Mouse (Mus musculus) E14TG2a.4 (cell line): ENCODE results near the gene Map10.

Source experiments
- H3K27me3 ChIP-seq: 2 replicates; pipeline ENCODE4 v1.6.1; 2014; ENCODE audit warnings: low read length, control low read depth; ENCODE audit not compliant: insufficient read depth
- H3K36me3 ChIP-seq: 2 replicates; pipeline ENCODE4 v1.6.1; 2014; ENCODE audit warnings: low read length, control low read depth; ENCODE audit not compliant: insufficient read depth
- H3K4me1 ChIP-seq: replicated peaks from 2 replicates; pipeline ENCODE4 v1.6.1; 2014; ENCODE audit warnings: low read depth, low read length, control low read depth
- H3K4me3 ChIP-seq: replicated peaks from 2 replicates; pipeline ENCODE4 v1.5.1; 2014; ENCODE audit warnings: mild to moderate bottlenecking, low read length
- H3K9me3 ChIP-seq: 2 replicates; pipeline ENCODE4 v1.6.1; 2014; ENCODE audit warnings: low read length, control low read depth
- CTCF ChIP-seq: conservative IDR thresholded peaks from 2 replicates; pipeline ENCODE4 v1.5.1; 2014; ENCODE audit warnings: low read length
- NANOG ChIP-seq: IDR thresholded peaks from 2 replicates; pipeline ENCODE4 v1.6.1; 2014; ENCODE audit warnings: borderline replicate concordance, low read length, mixed read lengths
- POU5F1 ChIP-seq: IDR thresholded peaks from 2 replicates; pipeline ENCODE4 v1.6.1; 2014; ENCODE audit warnings: low read length, borderline replicate concordance

The Map10 gene

GRCm38 (mm10) chr8:125641808-125642207 is 27.8 kb upstream of the Map10 start:
- no peaks in the 10 kb centered on the region for H3K27me3 ChIP-seq
- no peak overlapping the region for H3K4me3 ChIP-seq
- H3K9me3 ChIP-seq, result peaks cover 94% of the 10 kb centered on the region
- H3K36me3 ChIP-seq, result no peaks in the 10 kb centered on the region
- H3K4me1 ChIP-seq, result no peaks in the 10 kb centered on the region
- TF ChIP-seq POU5F1 (no peak), NANOG (no peak), CTCF (no peak)

DNA sequence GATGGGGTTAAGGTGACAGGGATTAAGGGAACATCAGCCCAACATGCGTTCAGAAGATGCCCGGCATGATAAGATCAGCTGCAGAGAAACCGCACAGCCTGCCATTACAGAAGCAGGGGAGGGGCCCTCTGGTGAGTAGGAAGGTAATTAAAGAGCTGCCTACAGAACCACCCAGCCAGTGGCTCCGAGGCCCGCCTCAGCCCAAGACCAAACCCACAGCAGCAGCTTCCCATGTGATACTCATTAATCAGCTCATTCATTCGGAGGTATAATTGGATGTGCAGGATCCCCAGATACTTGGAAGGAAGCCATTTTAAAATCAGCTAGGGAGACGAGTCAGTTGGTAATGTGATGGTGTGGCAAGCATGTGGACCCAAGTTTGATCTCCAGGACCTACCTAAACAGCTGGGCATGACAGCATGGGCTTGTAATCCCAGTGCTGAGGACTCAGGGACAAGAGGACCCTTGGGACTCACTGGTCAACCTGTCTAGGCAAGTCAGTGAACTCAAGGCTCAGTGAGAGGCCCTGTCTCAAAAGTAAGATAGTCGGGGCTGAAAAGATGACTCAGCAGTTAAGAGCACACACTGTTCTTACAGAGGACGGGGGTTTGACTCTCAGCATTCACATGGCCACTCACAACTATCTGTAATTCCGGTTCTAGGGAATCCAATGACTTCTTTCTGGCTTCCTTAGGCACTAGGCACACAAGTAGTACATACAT is 23.7 kb upstream of the Map10 start:
- TF ChIP-seq CTCF (no peak), NANOG (no peak), POU5F1 (no peak)
- Histone ChIP-seq H3K4me3 (no peak overlapping the region), H3K9me3 (peaks cover 53% of the 10 kb centered on the region), H3K36me3 (no peaks in the 10 kb centered on the region), H3K4me1 (no peaks in the 10 kb centered on the region), H3K27me3 (no peaks in the 10 kb centered on the region)

- peaks cover 22% of the 10 kb centered on the region for H3K9me3 ChIP-seq
- no peak overlapping the region for H3K4me3 ChIP-seq
- no peaks in the 10 kb centered on the region for H3K4me1 ChIP-seq
- no peak for TF ChIP-seq NANOG
- no peak for TF ChIP-seq CTCF
- no peaks in the 10 kb centered on the region for H3K27me3 ChIP-seq
- H3K36me3 ChIP-seq, result no peaks in the 10 kb centered on the region
These were observed 20.2 kb upstream of the Map10 start for GRCm38 (mm10) chr8:125649447-125649846.

GRCm38 (mm10) chr8:125654821-125655220 is 14.8 kb upstream of the Map10 start:
- TF ChIP-seq NANOG (no peak), CTCF (no peak)
- Histone ChIP-seq H3K27me3 (no peaks in the 10 kb centered on the region), H3K4me3 (no peak overlapping the region), H3K4me1 (peaks cover 8% of the 10 kb centered on the region), H3K36me3 (no peaks in the 10 kb centered on the region), H3K9me3 (peaks cover 4% of the 10 kb centered on the region; the same call in 1 of the 2 replicates)

- H3K4me1 ChIP-seq, result peaks cover 24% of the 10 kb centered on the region
- H3K27me3 ChIP-seq, result no peaks in the 10 kb centered on the region
- TF ChIP-seq CTCF (no peak), NANOG (no peak), POU5F1 (no peak)
- no peak overlapping the region for H3K4me3 ChIP-seq
- H3K36me3 ChIP-seq, result no peaks in the 10 kb centered on the region
- no peaks in the 10 kb centered on the region for H3K9me3 ChIP-seq
These were observed 11.1 kb upstream of the Map10 start for GRCm38 (mm10) chr8:125658508-125658907.

GRCm38 (mm10) chr8:125658926-125659325 is 10.7 kb upstream of the Map10 start:
- no peak for TF ChIP-seq NANOG
- no peak for TF ChIP-seq POU5F1
- no peak for TF ChIP-seq CTCF
- Histone ChIP-seq H3K27me3 (no peaks in the 10 kb centered on the region), H3K4me1 (peaks cover 29% of the 10 kb centered on the region), H3K36me3 (no peaks in the 10 kb centered on the region), H3K9me3 (no peaks in the 10 kb centered on the region), H3K4me3 (no peak overlapping the region)

GRCm38 (mm10) chr8:125660397-125660796 is 9.2 kb upstream of the Map10 start:
- Histone ChIP-seq H3K36me3 (no peaks in the 10 kb centered on the region), H3K4me3 (no peak overlapping the region), H3K27me3 (no peaks in the 10 kb centered on the region), H3K9me3 (no peaks in the 10 kb centered on the region), H3K4me1 (peaks cover 43% of the 10 kb centered on the region)
- TF ChIP-seq NANOG, result no peak
- no peak for TF ChIP-seq POU5F1
- no peak for TF ChIP-seq CTCF

- no peaks in the 10 kb centered on the region for H3K36me3 ChIP-seq
- TF ChIP-seq NANOG (no peak), POU5F1 (no peak), CTCF (no peak)
- H3K4me1 ChIP-seq, result peaks cover 60% of the 10 kb centered on the region
- H3K27me3 ChIP-seq, result no peaks in the 10 kb centered on the region
- no peaks in the 10 kb centered on the region for H3K9me3 ChIP-seq
- H3K4me3 ChIP-seq, result no peak overlapping the region
These were observed 7.5 kb upstream of the Map10 start for GRCm38 (mm10) chr8:125661958-125662668.
